Mouse (Mus musculus): Measurements from ENCODE around the gene Snapc4.

The Snapc4 gene

GRCm38 (mm10) chr2:26313394-26313793 lies 67.1 kb downstream of the Snapc4 start:
- DNase-seq (ENCODE audit: low spot score) = no peak

- DNase-seq (ENCODE audit: low spot score) = no peak
Measured at GRCm38 (mm10) chr2:26312812-26313211, 67.6 kb downstream of the Snapc4 start.
